Mouse (Mus musculus): ENCODE measurements around the gene Farsb. TPM values are rescaled to one million over a fixed set of nuclear protein-coding genes. Genes with fewer than 3 reads are reported as not detected.

Gene Farsb
- polyA plus RNA-seq, 1 experiment, result 40.1 TPM

DNA sequence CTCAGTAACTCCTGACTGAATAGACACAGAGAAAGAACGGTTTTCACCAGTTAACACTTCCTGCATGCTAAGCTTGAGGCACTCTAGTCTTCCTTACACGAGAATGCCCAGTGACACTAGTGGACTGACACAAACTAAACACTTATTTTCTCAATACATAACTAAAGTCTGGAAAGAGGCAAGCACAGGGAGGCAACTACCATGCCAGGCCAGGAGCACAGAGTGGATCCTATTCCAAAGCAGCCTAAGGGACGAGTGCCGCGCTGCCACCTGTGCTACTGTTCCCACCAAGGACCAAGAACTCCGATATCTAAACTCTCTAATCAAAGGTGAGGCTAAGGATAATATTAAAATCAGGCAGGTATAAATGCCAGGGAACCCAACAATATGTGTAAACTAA is 42.0 kb downstream of the Farsb start:
- H3K27ac ChIP-seq (ENCODE audit: insufficient read depth, low read depth, low read length), result no peak overlapping the region
- H3K4me1 ChIP-seq (ENCODE audit: control insufficient read depth, insufficient read depth, low read length), result peaks cover 11% of the 10 kb centered on the region
- H3K4me3 ChIP-seq (ENCODE audit: insufficient read depth, low read length), result no peak overlapping the region
- TF ChIP-seq CTCF (IDR thresholded peaks at IDR 0.05; ENCODE audit: low read depth, low read length) (no peak), POLR2A (IDR thresholded peaks at IDR 0.05; ENCODE audit: borderline replicate concordance, low read depth, low read length) (no peak)

- Histone ChIP-seq H3K27ac (ENCODE audit: insufficient read depth, low read depth, low read length) (no peak overlapping the region), H3K4me3 (ENCODE audit: insufficient read depth, low read length) (no peak overlapping the region), H3K4me1 (ENCODE audit: control insufficient read depth, insufficient read depth, low read length) (peaks cover 11% of the 10 kb centered on the region)
- no peak for TF ChIP-seq POLR2A (IDR thresholded peaks at IDR 0.05; ENCODE audit: borderline replicate concordance, low read depth, low read length)
- no peak for TF ChIP-seq CTCF (IDR thresholded peaks at IDR 0.05; ENCODE audit: low read depth, low read length)
These were observed 42.5 kb downstream of the Farsb start for GRCm38 (mm10) chr1:78446232-78446631.

DNA sequence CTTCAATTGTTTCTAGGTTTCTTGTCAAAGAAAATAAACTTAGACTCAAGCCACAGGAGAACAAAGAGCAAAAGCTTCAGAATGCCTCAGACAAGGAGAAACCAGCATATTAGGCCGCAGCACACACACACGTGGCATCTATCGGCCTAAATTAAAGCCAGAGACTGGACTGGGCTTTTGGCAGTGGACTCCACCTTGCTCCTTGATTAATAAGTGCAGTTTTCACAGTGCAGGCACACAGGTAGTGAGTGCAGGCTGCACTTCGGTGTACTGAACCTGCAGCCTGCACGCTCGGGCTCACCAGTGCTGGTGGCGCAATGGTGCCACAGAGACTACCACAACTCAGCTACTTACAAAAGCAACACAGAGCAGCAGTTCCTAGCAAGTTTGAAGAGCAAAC is 45.6 kb downstream of the Farsb start:
- Histone ChIP-seq H3K27ac (ENCODE audit: insufficient read depth, low read depth, low read length) (no peak overlapping the region), H3K4me1 (ENCODE audit: control insufficient read depth, insufficient read depth, low read length) (peaks cover 7% of the 10 kb centered on the region), H3K4me3 (ENCODE audit: insufficient read depth, low read length) (no peak overlapping the region)
- TF ChIP-seq CTCF (IDR thresholded peaks at IDR 0.05; ENCODE audit: low read depth, low read length), result no peak
- TF ChIP-seq POLR2A (IDR thresholded peaks at IDR 0.05; ENCODE audit: borderline replicate concordance, low read depth, low read length), result no peak

DNA sequence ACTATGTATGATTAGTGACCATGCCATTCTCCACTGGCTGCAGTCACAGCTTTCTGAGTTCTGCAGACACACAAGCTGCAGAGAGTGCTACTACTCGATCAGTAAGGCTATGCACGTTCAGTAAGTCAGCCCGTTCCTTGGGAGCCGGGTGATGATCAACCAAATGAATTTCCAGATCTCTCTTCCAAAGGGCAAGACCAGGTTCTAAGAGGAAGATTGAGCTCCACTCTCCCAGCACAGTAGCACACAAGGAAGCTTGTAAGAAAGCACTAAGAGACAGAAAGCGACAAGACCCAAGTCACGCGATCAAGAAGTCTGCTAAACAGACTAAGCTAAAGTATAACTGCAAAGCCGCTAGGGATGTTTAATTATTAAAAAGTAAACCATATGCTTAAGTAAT is 48.0 kb downstream of the Farsb start:
- no peak for TF ChIP-seq POLR2A (IDR thresholded peaks at IDR 0.05; ENCODE audit: borderline replicate concordance, low read depth, low read length)
- H3K27ac ChIP-seq (ENCODE audit: insufficient read depth, low read depth, low read length), result no peak overlapping the region
- H3K4me1 ChIP-seq (ENCODE audit: control insufficient read depth, insufficient read depth, low read length), result peaks cover 4% of the 10 kb centered on the region; the same call in 1 of the 2 replicates
- H3K4me3 ChIP-seq (ENCODE audit: insufficient read depth, low read length), result no peak overlapping the region

GRCm38 (mm10) chr1:78437150-78437549 is 51.5 kb downstream of the Farsb start:
- Histone ChIP-seq H3K27ac (ENCODE audit: insufficient read depth, low read depth, low read length) (no peak overlapping the region), H3K4me1 (ENCODE audit: control insufficient read depth, insufficient read depth, low read length) (peaks cover 12% of the 10 kb centered on the region), H3K4me3 (ENCODE audit: insufficient read depth, low read length) (no peak overlapping the region)
- no peak for TF ChIP-seq CTCF (IDR thresholded peaks at IDR 0.05; ENCODE audit: low read depth, low read length)
- no peak for TF ChIP-seq POLR2A (IDR thresholded peaks at IDR 0.05; ENCODE audit: borderline replicate concordance, low read depth, low read length)

DNA sequence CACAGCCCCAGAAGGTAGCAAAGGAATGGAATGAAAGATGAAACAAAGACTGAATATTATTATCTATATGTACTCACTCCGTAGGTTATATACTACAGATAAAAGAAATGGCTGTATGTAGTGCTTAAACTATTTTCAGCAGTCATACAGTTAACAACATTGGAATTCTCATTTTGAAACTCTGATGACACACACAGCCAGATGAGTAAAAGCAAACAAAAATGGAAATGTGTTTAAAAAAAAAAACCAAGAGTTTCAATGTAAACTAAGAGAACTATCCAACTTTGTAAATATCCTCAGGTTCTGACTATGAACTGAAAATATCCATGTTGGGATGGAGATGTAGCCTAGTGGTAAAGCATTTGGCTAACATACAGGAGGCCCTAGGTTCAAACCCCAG is 52.3 kb downstream of the Farsb start:
- Histone ChIP-seq H3K4me3 (ENCODE audit: insufficient read depth, low read length) (no peak overlapping the region), H3K27ac (ENCODE audit: insufficient read depth, low read depth, low read length) (no peak overlapping the region), H3K4me1 (ENCODE audit: control insufficient read depth, insufficient read depth, low read length) (peaks cover 12% of the 10 kb centered on the region)
- TF ChIP-seq POLR2A (IDR thresholded peaks at IDR 0.05; ENCODE audit: borderline replicate concordance, low read depth, low read length), result no peak
- TF ChIP-seq CTCF (IDR thresholded peaks at IDR 0.05; ENCODE audit: low read depth, low read length), result no peak

DNA sequence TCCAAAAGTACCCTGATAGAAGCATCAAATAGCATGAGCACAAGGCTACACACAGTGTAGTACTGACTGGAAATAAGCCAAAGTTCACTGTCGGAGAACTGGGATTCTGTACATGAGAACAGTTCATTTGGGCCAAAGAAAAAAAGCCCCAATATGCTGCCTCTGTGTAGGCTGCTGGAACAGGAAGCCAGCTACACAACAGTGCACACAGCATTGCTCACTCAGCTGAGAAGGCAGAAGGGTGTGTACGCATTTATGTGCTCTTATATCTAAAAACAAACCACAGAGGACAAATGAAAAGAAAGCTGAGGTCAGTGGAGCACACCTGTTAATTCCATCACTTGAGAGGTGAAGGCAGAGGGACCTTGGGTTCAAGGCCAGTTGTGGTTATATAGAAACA is 52.7 kb downstream of the Farsb start:
- no peak overlapping the region for H3K27ac ChIP-seq (ENCODE audit: insufficient read depth, low read depth, low read length)
- H3K4me1 ChIP-seq (ENCODE audit: control insufficient read depth, insufficient read depth, low read length), result peaks cover 12% of the 10 kb centered on the region
- no peak overlapping the region for H3K4me3 ChIP-seq (ENCODE audit: insufficient read depth, low read length)
- TF ChIP-seq CTCF (IDR thresholded peaks at IDR 0.05; ENCODE audit: low read depth, low read length) (no peak), POLR2A (IDR thresholded peaks at IDR 0.05; ENCODE audit: borderline replicate concordance, low read depth, low read length) (no peak)

DNA sequence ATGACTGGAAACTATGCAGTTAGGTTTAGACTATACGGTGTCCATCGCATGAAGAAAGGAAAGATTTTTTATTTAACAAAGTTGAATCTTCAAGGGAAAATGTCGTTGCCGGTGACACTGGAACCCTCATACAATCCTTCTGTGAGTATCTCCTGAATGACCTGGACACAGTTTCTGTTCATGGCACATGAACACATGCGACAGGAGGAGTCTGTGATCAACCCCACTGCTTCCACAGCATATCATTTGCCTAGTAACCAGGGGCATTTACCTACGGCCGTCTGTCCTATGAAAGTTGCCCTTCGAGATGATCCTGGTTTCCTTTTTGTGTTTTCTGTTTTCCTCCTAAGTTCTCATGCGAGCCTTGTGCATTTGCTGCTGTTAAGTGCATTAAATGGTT is 55.2 kb downstream of the Farsb start:
- peaks cover 13% of the 10 kb centered on the region for H3K4me1 ChIP-seq (ENCODE audit: control insufficient read depth, insufficient read depth, low read length)
- TF ChIP-seq CTCF (IDR thresholded peaks at IDR 0.05; ENCODE audit: low read depth, low read length) (no peak), POLR2A (IDR thresholded peaks at IDR 0.05; ENCODE audit: borderline replicate concordance, low read depth, low read length) (no peak)
- no peak overlapping the region for H3K4me3 ChIP-seq (ENCODE audit: insufficient read depth, low read length)
- H3K27ac ChIP-seq (ENCODE audit: insufficient read depth, low read depth, low read length), result no peak overlapping the region

DNA sequence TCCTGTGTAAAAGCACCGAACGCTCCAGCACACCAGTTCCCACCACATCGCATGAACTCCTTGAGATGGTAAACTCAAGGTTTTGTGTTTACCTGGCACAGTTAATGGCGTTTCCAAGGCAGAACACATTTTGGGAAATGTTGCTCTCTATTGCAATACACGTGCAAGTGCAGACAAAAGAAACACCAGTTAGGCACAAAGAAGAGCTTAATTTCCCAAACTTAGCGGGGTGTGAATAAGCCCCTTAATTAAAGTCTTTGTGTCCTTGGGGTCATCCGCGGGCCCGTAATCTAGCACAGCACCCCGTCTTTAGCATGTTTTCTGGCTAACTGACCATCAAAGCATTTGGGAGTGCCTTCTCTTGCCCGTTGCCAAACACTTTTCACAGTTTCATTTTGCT is 59.8 kb downstream of the Farsb start:
- peaks cover 5% of the 10 kb centered on the region for H3K4me1 ChIP-seq (ENCODE audit: control insufficient read depth, insufficient read depth, low read length)
- H3K4me3 ChIP-seq (ENCODE audit: insufficient read depth, low read length), result no peak overlapping the region
- no peak for TF ChIP-seq POLR2A (IDR thresholded peaks at IDR 0.05; ENCODE audit: borderline replicate concordance, low read depth, low read length)
- TF ChIP-seq CTCF (IDR thresholded peaks at IDR 0.05; ENCODE audit: low read depth, low read length), result no peak
- H3K27ac ChIP-seq (ENCODE audit: insufficient read depth, low read depth, low read length), result no peak overlapping the region

- H3K4me3 ChIP-seq (ENCODE audit: insufficient read depth, low read length), result no peak overlapping the region
- H3K27ac ChIP-seq (ENCODE audit: insufficient read depth, low read depth, low read length), result no peak overlapping the region
- H3K4me1 ChIP-seq (ENCODE audit: control insufficient read depth, insufficient read depth, low read length), result peaks cover 11% of the 10 kb centered on the region
- TF ChIP-seq POLR2A (IDR thresholded peaks at IDR 0.05; ENCODE audit: borderline replicate concordance, low read depth, low read length), result no peak
- no peak for TF ChIP-seq CTCF (IDR thresholded peaks at IDR 0.05; ENCODE audit: low read depth, low read length)
These were observed 61.9 kb downstream of the Farsb start for GRCm38 (mm10) chr1:78426841-78427240.

Measured in bone marrow macrophage, adult 2 months (primary cell).